Mouse (Mus musculus) retina, embryonic 14.5 days (tissue): ENCODE measurements at regions not wholly inside any gene's neighbourhood (a gene's known extent, or its start where the extent isn't known, plus 50 kb on each side); places are given as distances from the start of the nearest gene placed in this dataset.

Experiments
- DNase-seq: peaks from one replicate; pipeline ENCODE4 v3.0.0-alpha.2; 2015; ENCODE audit warnings: low spot score

- no peak for DNase-seq
Observed at GRCm38 (mm10) chr1:92776353-92776752, 55.1 kb upstream of the Gpc1 start.

GRCm38 (mm10) chr1:92775908-92776307, 55.5 kb upstream of the Gpc1 start:
- DNase-seq, result no peak

GRCm38 (mm10) chr1:92774743-92775692, 56.4 kb upstream of the Gpc1 start:
- DNase-seq, result peak; percentile 22

DNA sequence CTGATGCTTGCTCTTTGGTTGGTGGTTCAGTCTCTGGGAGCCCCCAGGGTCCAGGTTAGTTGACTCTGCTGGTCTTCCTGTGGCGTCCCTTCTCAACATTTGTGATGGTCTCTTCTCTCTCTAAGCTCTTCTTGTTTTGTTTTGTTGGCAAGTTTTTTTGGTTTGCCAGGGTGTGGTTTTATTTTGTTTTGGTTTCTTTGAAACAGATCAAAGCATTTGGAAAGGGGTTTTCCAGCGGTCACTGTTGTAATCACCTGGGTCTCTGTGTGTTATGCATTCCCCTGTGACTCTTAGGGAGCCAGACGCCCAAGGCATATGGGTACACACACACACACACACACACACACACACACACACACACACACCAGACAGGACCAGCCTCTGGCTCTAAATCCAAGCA, 57.4 kb upstream of the Gpc1 start:
- DNase-seq, result no peak

DNA sequence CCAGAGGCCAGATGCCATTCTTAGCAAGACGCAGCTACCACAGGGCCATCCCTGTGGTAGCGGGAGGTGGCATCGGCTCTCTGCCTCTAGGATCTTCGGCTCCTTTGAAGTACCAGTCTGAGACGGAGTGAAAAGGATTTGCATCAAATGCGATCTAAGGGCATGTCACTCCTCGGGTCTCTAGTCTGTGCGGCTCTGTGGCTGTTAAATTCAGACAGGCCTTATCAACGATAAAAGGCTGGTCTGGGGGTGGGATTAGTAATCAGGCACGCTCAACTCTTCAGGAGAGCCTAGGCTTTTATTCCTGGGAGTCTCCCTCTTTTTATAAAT, 58.7 kb upstream of the Gpc1 start:
- DNase-seq, result no peak

GRCm38 (mm10) chr1:92772101-92772783, 59.2 kb upstream of the Gpc1 start:
- DNase-seq, result no peak

GRCm38 (mm10) chr1:92769696-92770095, 61.7 kb upstream of the Gpc1 start:
- DNase-seq, result no peak

- DNase-seq, result no peak
Observed at GRCm38 (mm10) chr1:92769156-92769555, 62.3 kb upstream of the Gpc1 start.

DNA sequence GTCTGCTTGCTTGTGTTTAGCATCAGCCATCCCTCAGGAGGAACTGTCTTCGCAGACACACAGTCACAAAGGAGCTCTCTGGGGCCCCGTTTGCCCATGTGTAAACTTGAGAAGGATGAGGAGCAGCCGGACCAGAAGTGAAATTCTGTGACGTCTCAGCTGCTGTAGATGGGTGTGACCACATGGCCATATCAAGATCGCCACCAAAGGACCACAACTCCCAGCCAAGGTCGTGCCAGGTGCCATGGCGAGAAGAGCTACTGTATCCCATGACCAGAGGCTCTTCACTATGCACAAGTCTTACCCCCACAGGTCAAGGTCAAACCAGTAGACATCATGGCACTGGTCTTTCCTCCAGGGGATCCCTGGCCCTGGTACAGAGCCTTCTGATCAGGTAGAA, 64.9 kb upstream of the Gpc1 start:
- DNase-seq, result no peak

DNA sequence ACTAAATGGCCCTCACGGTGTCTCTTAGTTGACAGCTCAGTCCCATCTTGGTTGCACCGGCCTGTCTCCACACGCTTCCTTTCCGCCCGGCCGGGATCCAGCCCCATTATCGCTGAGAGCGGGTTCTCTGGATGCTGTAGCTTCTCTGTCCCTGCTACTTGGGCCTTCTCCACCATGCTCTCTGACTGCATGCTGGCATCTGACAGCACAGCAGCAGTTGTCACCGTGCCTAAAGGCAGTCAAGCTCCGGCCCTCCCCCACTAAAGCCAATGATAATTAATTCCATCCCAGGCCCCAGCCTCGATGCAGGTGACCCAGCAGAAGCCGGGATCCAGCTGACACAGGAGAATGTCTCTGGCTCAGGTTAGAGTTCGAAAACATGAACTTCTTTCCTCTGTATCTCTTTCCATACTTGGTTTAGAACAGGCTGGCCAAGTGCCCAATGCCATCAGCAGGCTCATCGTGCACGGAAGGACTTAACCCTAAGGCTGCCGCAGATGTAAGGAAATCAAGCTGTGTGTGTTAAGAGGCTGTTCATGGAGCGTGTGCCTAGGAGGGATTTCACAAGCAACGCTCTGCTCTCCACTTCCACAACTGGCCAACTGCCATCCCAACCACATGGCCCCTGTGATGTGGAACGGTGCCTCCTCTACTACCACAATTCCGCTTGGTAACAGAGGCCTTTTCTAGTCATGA, 76.5 kb upstream of the Gpc1 start:
- DNase-seq, result no peak

GRCm38 (mm10) chr1:92751700-92752136, 79.7 kb upstream of the Gpc1 start:
- no peak for DNase-seq

DNA sequence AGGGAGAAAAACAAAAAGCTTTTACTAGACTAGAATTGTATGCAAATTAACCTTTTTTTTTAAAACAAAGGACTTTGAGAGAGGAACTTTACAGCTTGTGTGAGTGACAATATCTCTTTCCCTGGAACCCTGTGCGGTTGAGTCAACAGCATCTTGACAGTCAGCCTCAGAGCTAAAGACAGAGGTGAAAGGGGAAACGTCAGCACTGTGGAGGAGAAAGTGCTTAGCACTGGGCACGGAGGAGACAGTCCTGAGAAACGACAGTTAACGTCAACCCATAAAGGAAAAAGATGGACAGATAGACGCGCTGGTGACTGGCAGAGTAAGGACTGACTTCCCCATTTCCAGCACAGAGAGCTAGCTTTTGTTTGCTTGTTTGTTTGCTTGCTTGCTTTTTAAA, 82.0 kb upstream of the Gpc1 start:
- DNase-seq, result no peak

DNA sequence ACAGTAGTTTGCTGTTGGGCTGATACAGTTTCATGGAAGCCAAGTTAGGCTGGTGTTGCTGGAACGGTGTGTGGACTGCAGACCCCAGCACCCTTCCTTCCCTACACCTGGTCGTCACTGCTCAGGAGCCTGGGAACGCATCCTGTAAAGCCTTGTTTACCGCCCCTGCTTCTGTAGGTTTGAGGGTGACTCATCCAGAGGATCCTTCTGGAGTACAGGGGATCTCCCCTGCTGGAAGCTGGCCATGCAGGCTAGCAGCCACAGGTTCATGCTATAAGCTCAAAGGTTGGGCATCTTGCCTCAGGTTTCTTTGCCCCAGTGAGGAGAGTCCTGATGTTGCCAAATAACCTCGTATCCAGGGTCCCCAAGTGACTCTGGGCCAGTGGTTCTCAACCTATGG, 86.2 kb upstream of the Gpc1 start:
- DNase-seq, result no peak

GRCm38 (mm10) chr1:92744528-92745241, 86.8 kb upstream of the Gpc1 start:
- DNase-seq, result no peak

- peak; percentile 33 for DNase-seq
Observed at GRCm38 (mm10) chr1:92742881-92743621, 88.4 kb upstream of the Gpc1 start.

DNA sequence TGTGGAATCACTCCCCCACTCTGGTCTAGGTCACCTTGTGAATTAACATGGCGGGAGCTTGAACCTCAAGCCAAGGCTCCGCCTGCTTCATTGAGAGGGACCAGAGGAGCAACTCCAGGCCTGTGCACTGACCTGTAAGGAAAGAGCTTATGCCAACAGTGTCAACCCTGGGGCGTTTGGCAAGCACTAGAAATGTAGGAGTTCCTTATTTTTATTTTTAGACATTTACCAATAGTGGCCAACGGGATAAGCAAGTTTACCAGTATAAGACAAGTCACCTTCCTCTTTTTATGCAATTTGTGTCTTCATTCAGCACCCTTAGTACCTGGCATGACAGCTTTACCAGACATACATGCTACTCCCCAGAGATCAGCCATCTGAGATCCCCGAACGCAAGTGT, 89.1 kb upstream of the Gpc1 start:
- no peak for DNase-seq

GRCm38 (mm10) chr1:92741047-92741446, 90.4 kb upstream of the Gpc1 start:
- no peak for DNase-seq

GRCm38 (mm10) chr1:92737600-92738197, 89.1 kb upstream of the Otos start:
- DNase-seq, result peak; percentile 15

GRCm38 (mm10) chr1:92736411-92736810, 87.8 kb upstream of the Otos start:
- no peak for DNase-seq

DNA sequence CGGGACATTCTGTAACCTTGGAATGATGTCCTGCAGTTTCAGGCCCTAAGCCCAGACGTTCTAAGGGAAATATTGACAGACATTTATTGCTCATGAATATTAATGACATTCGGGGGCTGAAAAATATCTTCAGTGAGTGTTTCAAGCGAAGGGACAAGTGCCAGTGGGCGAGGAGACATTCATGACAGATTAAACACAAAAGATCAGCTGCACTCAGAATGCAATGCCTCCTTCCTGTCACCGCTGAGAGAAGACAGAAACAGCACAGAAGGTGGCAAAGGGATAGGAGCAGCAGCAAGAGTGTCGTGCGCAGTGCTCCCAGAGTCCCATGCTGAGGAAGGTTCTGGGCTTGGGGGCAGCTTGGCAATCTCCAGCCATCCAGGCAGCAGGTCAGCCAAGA, 85.1 kb upstream of the Otos start:
- no peak for DNase-seq
